Mouse (Mus musculus): Measurements from ENCODE around the gene Klhl29. TPM values are rescaled to one million over a fixed set of nuclear protein-coding genes. Genes with fewer than 3 reads are reported as not detected.

Klhl29 gene
- polyA plus RNA-seq, 1 experiment from 2014 or later = 2.9 TPM

GRCm38 (mm10) chr12:5191628-5192379, 183.7 kb downstream of the Klhl29 start:
- 9% methylated on average over 14 of the region's 14 CpGs for WGBS
- no peak overlapping the region for H3K4me3 ChIP-seq (replicated peaks)
- H3K4me1 ChIP-seq (replicated peaks) = peaks cover 71% of the 10 kb centered on the region
- H3K27ac ChIP-seq = peak overlapping the region; percentile 56
- H3K9ac ChIP-seq (replicated peaks) = 0 out of 2 replicates have a peak overlapping the region, but pooled peaks have one; percentile 40
- ATAC-seq (ENCODE audit: insufficient number of reproducible peaks, insufficient read depth, low FRiP score, low TSS enrichment, low read depth) = no peak; the same call in 1 of the 2 replicates
- peak overlapping the region; percentile 36 for H3K4me2 ChIP-seq
- H3K27me3 ChIP-seq = no peaks in the 10 kb centered on the region
- no peaks in the 10 kb centered on the region for H3K9me3 ChIP-seq
- no peaks in the 10 kb centered on the region for H3K36me3 ChIP-seq

GRCm38 (mm10) chr12:5191206-5191605, 184.3 kb downstream of the Klhl29 start:
- Histone ChIP-seq H3K4me2 (0 out of 2 replicates have a peak overlapping the region, but pooled peaks have one; percentile 36), H3K27ac (no peak overlapping the region), H3K4me3 (replicated peaks) (no peak overlapping the region), H3K9ac (replicated peaks) (no peak overlapping the region), H3K27me3 (no peaks in the 10 kb centered on the region), H3K36me3 (no peaks in the 10 kb centered on the region), H3K4me1 (replicated peaks) (peaks cover 77% of the 10 kb centered on the region), H3K9me3 (no peaks in the 10 kb centered on the region)
- WGBS = 41% methylated on average over 4 of the region's 4 CpGs
- no peak for ATAC-seq (ENCODE audit: insufficient number of reproducible peaks, insufficient read depth, low FRiP score, low TSS enrichment, low read depth)

DNA sequence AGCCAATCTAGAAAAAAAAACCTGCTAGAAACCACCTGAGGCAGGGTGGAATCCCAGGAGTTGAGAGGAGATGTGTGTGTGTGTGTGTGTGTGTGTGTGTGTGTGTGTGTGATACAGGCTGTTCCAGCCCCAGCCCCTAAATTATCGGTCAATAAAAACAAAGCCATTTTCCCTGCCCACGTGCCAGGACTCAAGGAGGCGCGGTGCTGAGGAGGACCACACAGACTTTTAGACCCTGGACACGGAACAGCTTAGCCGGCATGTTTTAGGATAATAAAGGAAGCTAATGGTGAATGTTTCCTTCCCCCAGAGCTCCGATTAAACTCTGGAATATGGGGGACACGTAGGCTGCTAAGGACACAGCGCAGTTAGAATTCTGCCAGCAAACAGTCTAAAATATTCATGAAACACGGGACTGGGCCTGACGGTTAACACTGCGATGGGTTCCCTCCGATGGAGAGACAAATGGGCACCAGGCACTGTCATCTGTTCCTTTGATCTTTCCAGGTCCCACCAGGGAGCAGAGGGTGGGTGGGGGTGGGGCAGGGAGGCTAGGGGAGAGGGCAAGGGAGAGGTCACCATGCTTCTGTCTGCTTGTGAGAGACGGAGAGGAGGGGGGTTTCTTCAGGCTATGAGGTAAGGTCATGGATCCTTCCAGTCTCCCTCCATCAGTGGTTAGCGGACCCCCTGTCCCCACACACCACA, 185.9 kb downstream of the Klhl29 start:
- ATAC-seq (ENCODE audit: insufficient number of reproducible peaks, insufficient read depth, low FRiP score, low TSS enrichment, low read depth) = no peak
- Histone ChIP-seq H3K27me3 (no peaks in the 10 kb centered on the region), H3K36me3 (no peaks in the 10 kb centered on the region), H3K9me3 (no peaks in the 10 kb centered on the region), H3K27ac (no peak overlapping the region), H3K4me2 (no peak overlapping the region), H3K4me1 (replicated peaks) (peaks cover 74% of the 10 kb centered on the region), H3K9ac (replicated peaks) (no peak overlapping the region), H3K4me3 (replicated peaks) (no peak overlapping the region)
- 10% methylated on average over 15 of the region's 15 CpGs for WGBS

GRCm38 (mm10) chr12:5188899-5189298, 186.6 kb downstream of the Klhl29 start:
- Histone ChIP-seq H3K4me2 (no peak overlapping the region), H3K4me1 (replicated peaks) (peaks cover 69% of the 10 kb centered on the region), H3K36me3 (no peaks in the 10 kb centered on the region), H3K4me3 (replicated peaks) (no peak overlapping the region), H3K9me3 (no peaks in the 10 kb centered on the region), H3K9ac (replicated peaks) (no peak overlapping the region), H3K27ac (no peak overlapping the region), H3K27me3 (no peaks in the 10 kb centered on the region)
- ATAC-seq (ENCODE audit: insufficient number of reproducible peaks, insufficient read depth, low FRiP score, low TSS enrichment, low read depth) = no peak
- 51% methylated on average over 7 of the region's 7 CpGs for WGBS

GRCm38 (mm10) chr12:5187773-5188333, 187.6 kb downstream of the Klhl29 start:
- Histone ChIP-seq H3K9me3 (no peaks in the 10 kb centered on the region), H3K36me3 (no peaks in the 10 kb centered on the region), H3K4me2 (no peak overlapping the region), H3K27me3 (no peaks in the 10 kb centered on the region), H3K9ac (replicated peaks) (no peak overlapping the region), H3K4me1 (replicated peaks) (peaks cover 65% of the 10 kb centered on the region), H3K4me3 (replicated peaks) (no peak overlapping the region), H3K27ac (no peak overlapping the region)
- no peak for ATAC-seq (ENCODE audit: insufficient number of reproducible peaks, insufficient read depth, low FRiP score, low TSS enrichment, low read depth)
- WGBS = 88% methylated on average over 2 of the region's 2 CpGs

DNA sequence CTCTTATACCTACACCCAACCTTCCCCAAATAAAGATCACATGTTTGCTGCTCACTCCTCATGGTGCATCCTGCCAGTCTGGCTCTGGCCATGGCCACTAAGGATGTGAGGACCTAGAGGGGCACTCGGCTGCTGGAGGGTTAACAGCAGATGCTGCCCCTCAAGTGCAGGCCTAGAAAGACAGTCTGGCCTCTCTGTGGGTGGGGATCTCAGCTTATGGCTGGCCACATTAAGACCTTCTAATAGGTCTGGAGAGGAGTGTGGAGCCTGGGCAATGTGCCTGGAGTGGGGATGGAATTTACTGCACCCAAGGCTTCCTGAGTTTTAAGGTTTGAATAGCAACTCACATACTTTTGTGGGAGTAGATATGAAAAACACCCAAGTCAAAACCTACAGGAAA, 188.8 kb downstream of the Klhl29 start:
- H3K4me1 ChIP-seq (replicated peaks) = peaks cover 57% of the 10 kb centered on the region
- no peaks in the 10 kb centered on the region for H3K36me3 ChIP-seq
- H3K4me3 ChIP-seq (replicated peaks) = no peak overlapping the region
- H3K27ac ChIP-seq = peak overlapping the region; percentile 32
- WGBS = 30% methylated on average over 1 of the region's 1 CpGs
- ATAC-seq (ENCODE audit: insufficient number of reproducible peaks, insufficient read depth, low FRiP score, low TSS enrichment, low read depth) = no peak
- H3K4me2 ChIP-seq = no peak overlapping the region
- no peaks in the 10 kb centered on the region for H3K27me3 ChIP-seq
- H3K9ac ChIP-seq (replicated peaks) = no peak overlapping the region
- no peaks in the 10 kb centered on the region for H3K9me3 ChIP-seq

GRCm38 (mm10) chr12:5185603-5186002, 189.9 kb downstream of the Klhl29 start:
- ATAC-seq (ENCODE audit: insufficient number of reproducible peaks, insufficient read depth, low FRiP score, low TSS enrichment, low read depth) = no peak
- Histone ChIP-seq H3K27me3 (no peaks in the 10 kb centered on the region), H3K27ac (no peak overlapping the region), H3K9ac (replicated peaks) (no peak overlapping the region), H3K36me3 (no peaks in the 10 kb centered on the region), H3K4me2 (no peak overlapping the region), H3K9me3 (no peaks in the 10 kb centered on the region), H3K4me1 (replicated peaks) (peaks cover 49% of the 10 kb centered on the region), H3K4me3 (replicated peaks) (no peak overlapping the region)
- 91% methylated on average over 6 of the region's 6 CpGs for WGBS

DNA sequence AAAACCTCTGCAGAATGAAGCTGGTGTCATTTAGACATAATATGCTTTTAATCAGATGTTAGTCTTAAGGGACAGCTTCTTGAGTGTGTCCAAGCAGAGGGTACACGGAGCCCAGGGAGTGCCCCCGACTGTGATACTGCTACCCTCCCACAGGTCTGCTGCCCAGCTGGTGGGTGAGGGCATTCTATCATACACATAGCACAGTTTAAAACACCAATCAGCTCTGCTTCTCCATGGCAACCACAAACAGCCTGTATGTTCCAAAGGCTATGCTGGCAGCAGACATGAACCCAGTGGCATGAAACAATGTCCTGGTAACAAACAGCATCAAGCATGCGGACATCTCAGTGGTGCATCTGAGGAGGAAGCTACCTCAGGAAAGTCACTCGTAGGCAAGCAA, 192.9 kb downstream of the Klhl29 start:
- 78% methylated on average over 4 of the region's 4 CpGs for WGBS
- ATAC-seq (ENCODE audit: insufficient number of reproducible peaks, insufficient read depth, low FRiP score, low TSS enrichment, low read depth) = no peak
- Histone ChIP-seq H3K27me3 (no peaks in the 10 kb centered on the region), H3K4me1 (replicated peaks) (peaks cover 25% of the 10 kb centered on the region), H3K9me3 (no peaks in the 10 kb centered on the region), H3K4me2 (no peak overlapping the region), H3K4me3 (replicated peaks) (no peak overlapping the region), H3K9ac (replicated peaks) (no peak overlapping the region), H3K36me3 (no peaks in the 10 kb centered on the region), H3K27ac (no peak overlapping the region)

DNA sequence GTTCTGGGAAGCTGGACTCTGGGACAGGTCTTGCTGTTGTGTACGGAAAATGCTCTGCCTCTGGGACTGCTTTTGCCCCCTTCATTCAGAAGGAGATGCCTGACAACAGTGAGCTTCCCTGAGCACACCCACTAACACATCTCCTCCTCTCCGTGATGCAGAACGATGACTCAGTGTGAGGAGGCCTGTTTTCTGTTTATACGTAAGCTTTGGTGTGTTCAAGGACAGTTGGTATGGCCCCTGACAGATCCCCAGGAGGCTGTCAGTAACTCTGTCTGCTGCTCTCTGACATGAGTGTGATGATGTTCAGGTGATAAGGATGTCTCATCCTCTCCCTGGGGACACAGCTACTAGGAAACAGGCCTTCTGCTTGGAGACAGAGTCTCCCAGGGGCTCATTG, 193.3 kb downstream of the Klhl29 start:
- H3K4me3 ChIP-seq (replicated peaks) = no peak overlapping the region
- H3K9ac ChIP-seq (replicated peaks) = no peak overlapping the region
- H3K27me3 ChIP-seq = no peaks in the 10 kb centered on the region
- H3K36me3 ChIP-seq = no peaks in the 10 kb centered on the region
- no peaks in the 10 kb centered on the region for H3K9me3 ChIP-seq
- 74% methylated on average over 4 of the region's 4 CpGs for WGBS
- no peak overlapping the region for H3K27ac ChIP-seq
- ATAC-seq (ENCODE audit: insufficient number of reproducible peaks, insufficient read depth, low FRiP score, low TSS enrichment, low read depth) = no peak
- H3K4me2 ChIP-seq = no peak overlapping the region
- H3K4me1 ChIP-seq (replicated peaks) = peaks cover 23% of the 10 kb centered on the region

DNA sequence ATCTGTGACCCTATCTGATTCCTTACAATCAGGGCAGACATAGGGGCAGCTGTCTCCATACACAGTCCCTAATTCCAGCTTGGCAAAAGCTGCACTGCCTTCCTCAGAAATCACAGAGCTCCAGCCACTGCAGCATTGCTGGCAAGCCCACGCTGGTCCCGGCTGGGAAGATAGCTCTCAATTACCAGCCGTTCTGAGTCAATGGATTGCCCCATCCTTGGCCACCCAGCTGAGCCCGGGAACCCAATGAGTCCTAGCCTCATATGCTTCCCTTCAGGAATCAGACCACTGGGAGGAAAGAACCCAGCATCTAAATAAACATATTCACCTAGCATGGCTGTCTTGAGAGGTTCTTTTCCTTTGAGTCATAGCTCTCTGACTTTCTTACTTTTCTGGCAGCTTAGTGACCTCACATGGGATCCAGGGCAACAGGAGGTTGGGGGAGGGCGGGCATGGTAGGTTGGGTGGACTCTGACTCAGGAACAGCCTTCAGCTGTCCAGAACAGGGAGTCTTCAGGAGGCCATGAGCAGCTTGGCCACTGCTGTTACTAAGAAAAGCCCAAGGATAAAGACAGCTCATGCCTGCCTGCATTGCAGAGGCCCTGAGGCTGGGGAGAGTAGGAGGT, 198.7 kb downstream of the Klhl29 start:
- no peaks in the 10 kb centered on the region for H3K27me3 ChIP-seq
- no peaks in the 10 kb centered on the region for H3K9me3 ChIP-seq
- H3K9ac ChIP-seq (replicated peaks) = no peak overlapping the region
- H3K4me2 ChIP-seq = no peak overlapping the region
- peaks cover 6% of the 10 kb centered on the region; the same call in 1 of the 2 replicates for H3K4me1 ChIP-seq (replicated peaks)
- no peak overlapping the region for H3K4me3 ChIP-seq (replicated peaks)
- 79% methylated on average over 5 of the region's 5 CpGs for WGBS
- ATAC-seq (ENCODE audit: insufficient number of reproducible peaks, insufficient read depth, low FRiP score, low TSS enrichment, low read depth) = no peak
- H3K36me3 ChIP-seq = no peaks in the 10 kb centered on the region
- H3K27ac ChIP-seq = no peak overlapping the region

GRCm38 (mm10) chr12:5166141-5166540, 209.3 kb downstream of the Klhl29 start:
- peak; percentile 37; the same call in 1 of the 2 replicates for ATAC-seq (ENCODE audit: insufficient number of reproducible peaks, insufficient read depth, low FRiP score, low TSS enrichment, low read depth)

More at GRCm38 (mm10) chr12:5166141-5166540, 209.3 kb downstream of the Klhl29 start:
- 10% methylated on average over 6 of the region's 6 CpGs for WGBS
- no peaks in the 10 kb centered on the region for H3K27me3 ChIP-seq
- H3K27ac ChIP-seq = no peak overlapping the region
- no peaks in the 10 kb centered on the region for H3K36me3 ChIP-seq
- no peak overlapping the region for H3K4me2 ChIP-seq
- H3K9me3 ChIP-seq = no peaks in the 10 kb centered on the region
- H3K4me1 ChIP-seq (replicated peaks) = peaks cover 19% of the 10 kb centered on the region
- H3K4me3 ChIP-seq (replicated peaks) = no peak overlapping the region
- H3K9ac ChIP-seq (replicated peaks) = no peak overlapping the region

Data from limb, embryonic 12.5 days (tissue).